Comparison of ENCODE assay signal across 11 mouse cellular contexts in the genomic region with DNA sequence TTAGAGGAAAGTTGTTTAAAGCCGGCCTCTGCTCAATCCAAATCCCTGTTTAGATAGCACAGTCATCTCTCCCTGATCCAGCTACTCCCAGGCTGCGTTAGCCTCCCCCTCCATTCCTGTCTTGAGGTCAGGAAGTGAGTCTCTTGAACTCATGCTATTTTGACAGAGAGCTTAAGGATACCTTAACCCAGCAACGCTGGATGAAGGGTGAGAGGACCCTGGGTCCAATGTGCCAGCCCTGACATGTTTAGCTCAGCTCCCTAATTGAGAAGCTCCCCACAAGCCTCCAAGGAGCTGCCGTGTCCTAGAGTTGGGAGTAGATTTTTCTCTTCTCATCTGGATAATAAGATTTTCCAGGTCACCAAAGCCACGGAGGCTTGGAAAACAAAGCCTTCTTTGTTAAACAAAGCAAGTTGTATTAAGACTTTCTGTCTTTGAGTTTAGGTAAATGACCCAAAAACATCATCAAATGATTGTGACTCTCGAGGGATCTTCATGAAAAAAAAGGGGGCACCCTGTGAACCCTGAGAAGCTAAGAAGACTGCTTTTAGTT.
DNase-seq lines count a peak whose midpoint lies in the region; ATAC-seq and TF ChIP-seq lines count a peak whose summit lies in the region.
"Had no signal": no experiment of that assay in that cellular context is flagged by ENCODE, and none has a peak within 500 bp of the region (broad histone marks: within the 10 kb centered on the region; RNA-seq: fewer than 3 reads in every experiment).

No protein-coding gene starts in this region.

- peak; percentile 40 for DNase-seq in forebrain, embryonic 10.5 days (ENCODE audit: extremely low spot score, low spot score)
- no peak for DNase-seq in intestine, embryonic 14.5 days (ENCODE audit: low spot score)
- peak; percentile 23 for DNase-seq in embryonic facial prominence, embryonic 10.5 days (ENCODE audit: low spot score)
- peak; percentile 86 for DNase-seq in retina, postnatal 1 day
- no peak for DNase-seq in adrenal gland, postnatal 4 days (ENCODE audit: low spot score in 2 of 2)
- DNase-seq: cerebellum, adult 2 months; kidney, adult 2 months; right cerebral cortex, postnatal 4 days had no signal

- H3K36me3 ChIP-seq in forebrain, embryonic 10.5 days (replicated peaks): 0 out of 2 replicates have a peak, but pooled peaks cover 2% of the 10 kb centered on the region
- H3K36me3 ChIP-seq in forebrain, embryonic 16.5 days (ENCODE audit: control insufficient read depth, insufficient read depth): no peaks in the 10 kb centered on the region
- no peaks in the 10 kb centered on the region for H3K36me3 ChIP-seq in intestine, embryonic 14.5 days (ENCODE audit: control insufficient read depth, insufficient read depth, low read length)
- H3K36me3 ChIP-seq in intestine, postnatal 0 days (ENCODE audit: control insufficient read depth, insufficient read depth): no peaks in the 10 kb centered on the region
- H3K36me3 ChIP-seq in embryonic facial prominence, embryonic 10.5 days (replicated peaks): no peaks in the 10 kb centered on the region
- no peaks in the 10 kb centered on the region for H3K36me3 ChIP-seq in kidney, embryonic 14.5 days (ENCODE audit: control insufficient read depth, insufficient read depth, low read length)

- no peaks in the 10 kb centered on the region for H3K27me3 ChIP-seq in forebrain, embryonic 10.5 days (ENCODE audit: poor library complexity, severe bottlenecking)
- H3K27me3 ChIP-seq in forebrain, embryonic 16.5 days (replicated peaks; ENCODE audit: control insufficient read depth, insufficient read depth, low read length): no peaks in the 10 kb centered on the region
- no peaks in the 10 kb centered on the region for H3K27me3 ChIP-seq in intestine, embryonic 14.5 days (replicated peaks; ENCODE audit: control insufficient read depth, insufficient read depth, low read length)
- no peaks in the 10 kb centered on the region for H3K27me3 ChIP-seq in intestine, postnatal 0 days (replicated peaks; ENCODE audit: control insufficient read depth, insufficient read depth, low read length)
- H3K27me3 ChIP-seq in embryonic facial prominence, embryonic 10.5 days (replicated peaks; ENCODE audit: low read depth, poor library complexity, severe bottlenecking): no peaks in the 10 kb centered on the region
- no peaks in the 10 kb centered on the region for H3K27me3 ChIP-seq in kidney, embryonic 14.5 days (ENCODE audit: control insufficient read depth, insufficient read depth, low read length)

- H3K4me2 ChIP-seq in forebrain, embryonic 16.5 days (ENCODE audit: low read length): no peak overlapping the region
- no peak overlapping the region for H3K4me2 ChIP-seq in intestine, embryonic 14.5 days (ENCODE audit: low read length)
- no peak overlapping the region for H3K4me2 ChIP-seq in intestine, postnatal 0 days (replicated peaks; ENCODE audit: low read depth)
- no peak overlapping the region for H3K4me2 ChIP-seq in kidney, embryonic 14.5 days (replicated peaks; ENCODE audit: low read depth, low read length)

- no peak overlapping the region for H3K4me3 ChIP-seq in forebrain, embryonic 10.5 days
- H3K4me3 ChIP-seq in forebrain, embryonic 16.5 days (replicated peaks; ENCODE audit: low read length): no peak overlapping the region
- no peak overlapping the region for H3K4me3 ChIP-seq in intestine, embryonic 14.5 days (ENCODE audit: low read depth, low read length)
- no peak overlapping the region for H3K4me3 ChIP-seq in intestine, postnatal 0 days (ENCODE audit: low read depth, low read length)
- H3K4me3 ChIP-seq in embryonic facial prominence, embryonic 10.5 days: no peak overlapping the region
- no peak overlapping the region for H3K4me3 ChIP-seq in kidney, embryonic 14.5 days (ENCODE audit: low read length)

- H3K27ac ChIP-seq in forebrain, embryonic 10.5 days: peak overlapping the region; percentile 35
- H3K27ac ChIP-seq in forebrain, embryonic 16.5 days (ENCODE audit: low read length): no peak overlapping the region
- peak overlapping the region; percentile 69 for H3K27ac ChIP-seq in intestine, embryonic 14.5 days (ENCODE audit: low read depth)
- no peak overlapping the region for H3K27ac ChIP-seq in intestine, postnatal 0 days (ENCODE audit: low read depth, low read length)
- H3K27ac ChIP-seq in embryonic facial prominence, embryonic 10.5 days (replicated peaks): peak overlapping the region; percentile 24; the same call in 1 of the 2 replicates
- H3K27ac ChIP-seq in kidney, embryonic 14.5 days (ENCODE audit: low read depth, low read length): no peak overlapping the region

- TF ChIP-seq CTCF in intestine, postnatal 0 days (IDR thresholded peaks at IDR 0.05; ENCODE audit: low read depth): no peak

- peaks cover 9% of the 10 kb centered on the region for H3K9me3 ChIP-seq in forebrain, embryonic 10.5 days
- no peaks in the 10 kb centered on the region for H3K9me3 ChIP-seq in forebrain, embryonic 16.5 days (ENCODE audit: control insufficient read depth, low read length)
- H3K9me3 ChIP-seq in intestine, embryonic 14.5 days (ENCODE audit: control insufficient read depth, low read length): no peaks in the 10 kb centered on the region
- no peaks in the 10 kb centered on the region for H3K9me3 ChIP-seq in intestine, postnatal 0 days (ENCODE audit: control insufficient read depth)
- no peaks in the 10 kb centered on the region; the same call in 1 of the 2 replicates for H3K9me3 ChIP-seq in embryonic facial prominence, embryonic 10.5 days
- H3K9me3 ChIP-seq in kidney, embryonic 14.5 days (ENCODE audit: control insufficient read depth, low read length): no peaks in the 10 kb centered on the region

- 3% methylated on average over 6 of the region's 6 CpGs for WGBS in forebrain, embryonic 10.5 days
- 2% methylated on average over 6 of the region's 6 CpGs for WGBS in forebrain, embryonic 16.5 days
- WGBS in intestine, embryonic 14.5 days: 25% methylated on average over 6 of the region's 6 CpGs
- WGBS in intestine, postnatal 0 days: 25% methylated on average over 6 of the region's 6 CpGs
- 8% methylated on average over 6 of the region's 6 CpGs for WGBS in embryonic facial prominence, embryonic 10.5 days
- WGBS in kidney, embryonic 14.5 days: 33% methylated on average over 6 of the region's 6 CpGs

- no peak for ATAC-seq in forebrain, embryonic 16.5 days
- ATAC-seq in intestine, embryonic 14.5 days (replicated peaks; ENCODE audit: low FRiP score, low TSS enrichment, low read depth): no peak
- no peak for ATAC-seq in intestine, postnatal 0 days
- ATAC-seq in kidney, embryonic 14.5 days (ENCODE audit: low FRiP score, low TSS enrichment): no peak

- H3K9ac ChIP-seq in forebrain, embryonic 16.5 days (replicated peaks; ENCODE audit: low read depth, low read length): no peak overlapping the region
- H3K9ac ChIP-seq in intestine, embryonic 14.5 days (ENCODE audit: low read length): no peak overlapping the region
- no peak overlapping the region for H3K9ac ChIP-seq in intestine, postnatal 0 days (ENCODE audit: low read depth, low read length)
- no peak overlapping the region for H3K9ac ChIP-seq in kidney, embryonic 14.5 days (ENCODE audit: low read depth, low read length)

- H3K4me1 ChIP-seq in forebrain, embryonic 10.5 days: peaks cover 31% of the 10 kb centered on the region
- 0 out of 2 replicates have a peak, but pooled peaks cover 3% of the 10 kb centered on the region for H3K4me1 ChIP-seq in forebrain, embryonic 16.5 days (replicated peaks; ENCODE audit: control insufficient read depth, insufficient read depth, low read length)
- H3K4me1 ChIP-seq in intestine, embryonic 14.5 days (replicated peaks; ENCODE audit: control insufficient read depth, insufficient read depth, low read length): peaks cover 9% of the 10 kb centered on the region; the same call in 1 of the 2 replicates
- no peaks in the 10 kb centered on the region for H3K4me1 ChIP-seq in intestine, postnatal 0 days (replicated peaks; ENCODE audit: control insufficient read depth, insufficient read depth, low read length)
- H3K4me1 ChIP-seq in embryonic facial prominence, embryonic 10.5 days: peaks cover 9% of the 10 kb centered on the region
- no peaks in the 10 kb centered on the region for H3K4me1 ChIP-seq in kidney, embryonic 14.5 days (ENCODE audit: control insufficient read depth, insufficient read depth, low read length)

Comparison
In these comparisons a context has a peak if more than half of its experiments do, and no peak if none do; other contexts are left out.
1. H3K27ac ChIP-seq: peak in forebrain, embryonic 10.5 days (single experiment), intestine, embryonic 14.5 days (single experiment) and embryonic facial prominence, embryonic 10.5 days (single experiment); none in forebrain, embryonic 16.5 days (single experiment), intestine, postnatal 0 days (single experiment) and kidney, embryonic 14.5 days (single experiment).
2. DNase-seq: peak in forebrain, embryonic 10.5 days (single experiment), embryonic facial prominence, embryonic 10.5 days (single experiment) and retina, postnatal 1 day (single experiment); none in intestine, embryonic 14.5 days (single experiment) and adrenal gland, postnatal 4 days (0 of 2).